Mouse (Mus musculus): ENCODE data around the gene Slc22a21.

Gene Slc22a21

GRCm38 (mm10) chr11:53899981-53900380, 80.2 kb downstream of the Slc22a21 start:
- DNase-seq, result no peak

Data from right cerebral cortex, postnatal 14 days (tissue).